Mouse (Mus musculus): ENCODE results near the gene Piwil4. TPM values are rescaled to one million over a fixed set of nuclear protein-coding genes. Genes with fewer than 3 reads are reported as not detected.

Gene Piwil4
- polyA plus RNA-seq, 1 experiment from 2014 or later, result not detected

DNA sequence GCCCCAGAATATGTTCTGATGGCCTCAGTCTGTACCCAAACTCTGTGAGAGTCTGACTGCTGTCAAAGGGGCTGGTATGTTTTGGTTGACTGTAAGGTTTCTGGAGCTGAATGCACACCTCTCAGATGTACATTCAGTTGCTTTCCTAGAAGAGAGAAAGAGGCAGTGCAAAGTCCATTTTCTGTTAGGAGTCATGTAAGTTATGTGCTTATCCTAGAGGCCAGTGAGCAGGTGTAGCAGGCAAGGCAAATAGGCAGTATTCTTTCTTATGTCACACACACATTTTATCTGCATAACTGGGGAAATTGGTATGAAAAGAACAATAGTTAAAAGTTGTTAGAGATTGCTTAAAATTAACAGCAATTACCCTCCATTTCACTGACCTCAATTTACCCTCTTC lies 13.4 kb upstream of the Piwil4 start:
- peaks cover 15% of the 10 kb centered on the region for H3K4me1 ChIP-seq
- no peak for DNase-seq (ENCODE audit: low spot score)
- no peak overlapping the region for H3K27ac ChIP-seq
- no peak overlapping the region for H3K4me3 ChIP-seq
- no peaks in the 10 kb centered on the region for H3K9me3 ChIP-seq
- H3K27me3 ChIP-seq (ENCODE audit: insufficient read depth, poor library complexity, severe bottlenecking), result peaks cover 27% of the 10 kb centered on the region
- H3K36me3 ChIP-seq, result no peaks in the 10 kb centered on the region

DNA sequence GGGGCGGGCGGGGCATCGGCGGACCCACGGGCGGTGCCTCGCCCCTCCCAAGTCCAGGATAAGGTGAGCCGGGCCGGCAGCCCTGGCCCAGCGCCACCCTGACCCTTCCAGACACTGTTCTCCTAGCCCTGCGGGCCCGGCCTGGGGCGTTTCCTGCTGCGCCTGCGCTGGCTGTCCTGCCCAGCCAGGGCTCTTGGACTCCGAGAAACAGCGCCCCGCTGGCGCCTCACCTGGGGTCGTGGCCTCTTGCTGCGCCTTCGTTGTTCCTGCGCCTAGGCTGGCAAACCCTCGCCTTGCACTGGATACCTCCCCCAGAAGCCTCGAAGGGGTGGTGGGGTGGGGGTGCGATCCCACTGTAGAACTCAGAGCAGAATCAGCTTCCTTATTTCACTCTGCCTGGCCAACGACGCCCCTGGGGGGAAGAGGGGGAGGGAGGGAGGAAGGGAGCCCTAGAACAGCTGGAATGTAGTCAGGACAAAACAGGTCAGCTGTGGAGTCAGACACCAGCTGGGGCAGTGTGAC lies 11.5 kb upstream of the Piwil4 start, which contains the start of gene Fut4:
Gene Fut4 (minus strand): TSS at position 393 of the 522 bp plus-strand sequence.
- under 1% methylated on average over 21 of the region's 28 CpGs for WGBS
- Histone ChIP-seq H3K36me3 (no peaks in the 10 kb centered on the region), H3K27ac (peak within 1 kb of the TSS; percentile 85), H3K27me3 (ENCODE audit: insufficient read depth, poor library complexity, severe bottlenecking) (peaks cover 27% of the 10 kb centered on the region), H3K4me3 (peak within 1 kb of the TSS; percentile 70), H3K9me3 (no peaks in the 10 kb centered on the region), H3K4me1 (peaks cover 15% of the 10 kb centered on the region)
- DNase-seq (ENCODE audit: low spot score), result no peak

DNA sequence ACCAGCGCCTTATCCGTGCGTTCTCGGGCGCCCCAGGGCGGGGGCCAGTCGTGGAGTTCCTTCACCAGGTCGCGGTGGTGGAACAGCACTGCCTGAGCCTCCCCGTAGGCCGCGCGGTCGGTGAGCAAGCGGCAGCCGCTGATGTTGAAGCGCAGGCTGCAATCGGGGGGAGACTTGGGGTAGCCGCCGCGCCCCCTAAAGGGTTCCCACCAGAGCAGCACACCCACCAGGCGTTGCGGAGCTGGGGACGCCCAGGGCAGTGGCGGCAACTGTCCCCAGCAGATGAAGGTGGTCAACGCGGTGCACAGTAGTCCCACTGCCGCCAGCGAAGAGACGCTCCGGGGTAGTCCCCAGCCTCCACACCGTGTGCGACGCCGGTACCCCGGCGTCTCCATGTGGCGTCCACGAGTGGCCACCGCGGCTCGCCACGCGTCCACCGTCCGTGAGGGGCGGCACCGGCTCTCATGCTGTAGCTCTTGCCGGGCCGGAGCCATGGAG lies 11.0 kb upstream of the Piwil4 start:
- DNase-seq (ENCODE audit: low spot score), result peak; percentile 81
- no peaks in the 10 kb centered on the region for H3K36me3 ChIP-seq
- H3K27ac ChIP-seq, result peak overlapping the region; percentile 85
- peaks cover 27% of the 10 kb centered on the region for H3K27me3 ChIP-seq (ENCODE audit: insufficient read depth, poor library complexity, severe bottlenecking)
- peaks cover 15% of the 10 kb centered on the region for H3K4me1 ChIP-seq
- 1% methylated on average over 48 of the region's 50 CpGs for WGBS
- no peaks in the 10 kb centered on the region for H3K9me3 ChIP-seq
- peak overlapping the region; percentile 70 for H3K4me3 ChIP-seq

DNA sequence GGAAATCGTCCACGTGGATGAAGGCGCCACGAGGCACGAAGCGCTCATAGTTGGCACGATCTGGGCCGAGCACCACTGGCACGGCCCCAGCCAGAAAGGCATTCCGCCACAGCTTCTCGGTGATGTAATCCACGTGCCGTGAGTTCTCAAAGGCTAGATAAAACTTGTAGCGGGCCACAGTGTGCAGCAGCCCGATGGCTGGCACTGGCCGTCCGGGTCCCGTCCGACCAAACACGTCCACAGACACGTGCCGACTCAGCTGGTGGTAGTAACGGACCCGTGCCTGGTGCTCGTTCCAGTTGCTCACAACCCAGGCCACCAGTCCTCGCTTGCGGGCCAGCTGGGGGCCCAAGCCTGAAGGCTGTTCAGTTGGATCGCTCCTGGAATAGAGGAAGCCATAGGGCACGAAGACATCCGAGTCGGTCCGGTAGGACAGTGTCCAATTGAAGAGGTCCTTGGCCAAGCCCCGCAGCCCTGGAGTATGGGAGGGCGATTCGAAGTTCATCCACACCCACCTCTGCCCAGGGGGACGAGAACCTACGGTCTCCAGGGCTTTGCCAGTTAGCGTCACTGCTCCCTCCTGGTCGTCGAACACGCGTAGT lies 10.5 kb upstream of the Piwil4 start:
- Histone ChIP-seq H3K36me3 (no peaks in the 10 kb centered on the region), H3K4me1 (peaks cover 15% of the 10 kb centered on the region), H3K27ac (peak overlapping the region; percentile 85), H3K27me3 (ENCODE audit: insufficient read depth, poor library complexity, severe bottlenecking) (peaks cover 27% of the 10 kb centered on the region), H3K9me3 (no peaks in the 10 kb centered on the region), H3K4me3 (peak overlapping the region; percentile 70)
- DNase-seq (ENCODE audit: low spot score), result peak; percentile 73
- WGBS, result 48% methylated on average over 42 of the region's 42 CpGs

DNA sequence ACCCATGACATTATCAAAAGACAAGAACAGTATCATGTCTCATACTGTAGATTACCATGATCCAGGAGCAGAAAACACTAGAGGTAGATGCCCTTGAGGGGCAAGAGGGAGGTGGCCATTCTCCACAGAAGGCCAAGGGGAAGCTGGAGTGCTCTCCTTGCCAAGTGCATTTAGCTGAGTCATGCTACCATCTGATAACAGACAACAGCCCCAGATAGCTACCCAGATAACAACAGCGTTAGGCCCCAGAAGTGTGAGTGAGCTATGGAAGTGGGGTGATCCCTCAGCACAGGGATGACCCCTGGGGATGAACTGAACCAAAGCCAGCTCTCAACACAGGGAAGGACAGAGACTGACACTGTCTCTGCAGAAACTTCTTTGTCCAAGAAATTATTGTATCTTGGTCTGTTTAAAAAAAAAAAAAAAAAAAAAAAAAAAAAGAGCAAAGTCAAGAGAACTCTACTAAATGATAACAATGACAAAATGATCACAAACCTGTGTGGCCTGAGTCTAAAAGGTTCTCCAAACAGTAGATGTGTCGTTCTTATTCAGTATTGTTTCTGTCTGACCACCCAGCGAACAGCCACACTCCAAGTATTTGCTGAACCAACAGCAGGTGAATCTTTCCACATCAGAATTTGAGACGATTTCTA lies 909 bp downstream of the Piwil4 start:
- H3K36me3 ChIP-seq, result no peaks in the 10 kb centered on the region
- DNase-seq (ENCODE audit: low spot score), result no peak
- WGBS, result 69% methylated on average over 4 of the region's 4 CpGs
- no peaks in the 10 kb centered on the region for H3K9me3 ChIP-seq
- no peak overlapping the region for H3K4me3 ChIP-seq
- no peaks in the 10 kb centered on the region for H3K4me1 ChIP-seq
- H3K27ac ChIP-seq, result no peak overlapping the region
- H3K27me3 ChIP-seq (ENCODE audit: insufficient read depth, poor library complexity, severe bottlenecking), result 0 out of 2 replicates have a peak, but pooled peaks cover 3% of the 10 kb centered on the region

DNA sequence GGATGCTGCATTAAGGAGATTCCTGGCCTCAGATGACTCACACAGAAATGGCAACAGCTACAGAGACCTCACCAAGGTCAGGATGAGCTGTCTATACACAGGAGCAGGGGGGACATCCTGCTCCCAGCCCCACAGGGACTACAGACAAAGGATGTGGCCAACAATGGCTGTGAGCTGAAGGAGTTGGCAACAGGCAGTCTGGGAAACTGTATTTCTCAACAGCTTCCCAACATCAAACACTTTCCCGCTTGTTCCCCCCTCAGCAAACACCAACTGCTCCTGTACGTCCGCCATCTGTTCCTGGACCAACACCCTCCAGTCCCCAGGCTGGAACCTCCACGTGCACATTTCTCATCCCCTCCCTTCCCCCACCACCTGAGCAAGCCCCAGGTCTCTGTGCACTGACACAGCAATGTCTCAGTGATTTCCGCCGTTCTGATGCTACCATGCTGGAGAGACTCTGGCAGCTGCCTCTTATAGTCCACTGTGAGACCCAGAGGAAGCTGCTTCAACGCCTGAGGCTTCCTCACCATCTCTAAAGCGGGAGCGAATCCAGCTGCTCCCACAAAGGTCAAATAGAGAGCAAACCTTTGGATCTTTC lies 9.5 kb downstream of the Piwil4 start:
- peaks cover 7% of the 10 kb centered on the region; the same call in 1 of the 2 replicates for H3K4me1 ChIP-seq
- DNase-seq (ENCODE audit: low spot score), result no peak
- H3K4me3 ChIP-seq, result no peak overlapping the region
- no peaks in the 10 kb centered on the region for H3K9me3 ChIP-seq
- H3K27ac ChIP-seq, result 0 out of 2 replicates have a peak overlapping the region, but pooled peaks have one; percentile 36
- H3K27me3 ChIP-seq (ENCODE audit: insufficient read depth, poor library complexity, severe bottlenecking), result no peaks in the 10 kb centered on the region
- H3K36me3 ChIP-seq, result no peaks in the 10 kb centered on the region
- WGBS, result 61% methylated on average over 9 of the region's 9 CpGs

DNA sequence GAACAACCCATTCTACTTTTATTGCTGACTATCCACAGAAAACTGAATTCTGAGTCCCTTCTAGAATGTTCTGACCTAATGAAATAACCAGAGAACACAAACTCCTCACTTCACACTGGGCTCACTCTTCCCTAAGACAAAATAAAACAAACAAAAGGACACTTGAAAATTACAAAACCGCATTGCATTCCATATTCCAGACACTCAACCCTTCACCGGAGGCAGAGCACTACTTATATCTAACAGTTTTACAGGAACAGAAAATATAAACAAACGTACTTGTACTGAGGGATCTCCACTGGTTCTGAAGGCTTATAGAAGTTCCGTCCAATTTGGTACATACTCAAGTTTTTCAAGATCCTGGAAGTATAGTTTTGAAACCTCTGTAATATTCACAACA lies 12.2 kb downstream of the Piwil4 start:
- Histone ChIP-seq H3K27me3 (ENCODE audit: insufficient read depth, poor library complexity, severe bottlenecking) (no peaks in the 10 kb centered on the region), H3K4me3 (no peak overlapping the region), H3K36me3 (no peaks in the 10 kb centered on the region), H3K4me1 (peaks cover 7% of the 10 kb centered on the region; the same call in 1 of the 2 replicates), H3K9me3 (no peaks in the 10 kb centered on the region), H3K27ac (no peak overlapping the region)
- no peak for DNase-seq (ENCODE audit: low spot score)
- 78% methylated on average over 4 of the region's 4 CpGs for WGBS

DNA sequence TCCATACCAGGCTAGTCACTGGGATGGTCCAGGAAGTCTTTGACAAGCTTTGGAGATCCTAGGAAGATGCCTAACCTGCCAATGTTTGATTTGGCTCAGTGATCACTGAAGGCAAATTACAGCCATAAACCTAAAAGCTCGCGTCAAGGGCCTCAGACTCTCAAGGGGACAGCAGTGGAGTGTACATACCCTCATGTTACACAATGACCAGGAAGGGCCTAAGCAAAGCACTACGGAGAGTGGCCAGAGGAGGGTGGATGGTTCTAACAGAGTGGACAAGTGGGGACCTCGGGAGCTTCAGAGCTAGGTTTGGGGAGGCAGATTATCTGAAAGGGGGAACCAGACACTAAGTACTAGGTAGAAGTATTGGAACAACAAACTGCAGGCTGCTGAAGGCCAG lies 13.9 kb downstream of the Piwil4 start:
- no peak overlapping the region for H3K4me3 ChIP-seq
- H3K27me3 ChIP-seq (ENCODE audit: insufficient read depth, poor library complexity, severe bottlenecking), result no peaks in the 10 kb centered on the region; the same call in 1 of the 2 replicates
- 87% methylated on average over 4 of the region's 4 CpGs for WGBS
- peaks cover 7% of the 10 kb centered on the region; the same call in 1 of the 2 replicates for H3K4me1 ChIP-seq
- no peaks in the 10 kb centered on the region for H3K9me3 ChIP-seq
- no peaks in the 10 kb centered on the region for H3K36me3 ChIP-seq
- H3K27ac ChIP-seq, result no peak overlapping the region
- no peak for DNase-seq (ENCODE audit: low spot score)

DNA sequence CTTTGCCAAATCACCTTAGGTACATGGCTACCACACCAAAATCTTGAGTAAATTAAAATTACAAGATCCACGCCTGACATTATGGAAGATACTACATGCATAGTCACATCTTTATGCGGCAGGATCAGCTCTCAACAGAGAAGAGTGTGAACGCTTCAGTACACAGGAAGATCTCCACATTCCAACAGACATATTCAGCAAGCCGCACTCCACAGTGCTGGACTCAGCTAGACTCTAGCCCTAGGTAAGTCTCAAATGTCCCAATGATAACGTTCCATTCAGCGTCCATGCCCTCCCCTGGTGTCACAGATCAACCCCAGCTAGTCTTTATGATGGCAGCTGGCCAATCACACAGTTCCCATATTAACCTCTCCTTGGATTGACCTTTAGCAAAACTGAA lies 14.5 kb downstream of the Piwil4 start:
- DNase-seq (ENCODE audit: low spot score), result no peak
- no peaks in the 10 kb centered on the region for H3K36me3 ChIP-seq
- peaks cover 3% of the 10 kb centered on the region; the same call in 1 of the 2 replicates for H3K4me1 ChIP-seq
- no peaks in the 10 kb centered on the region for H3K9me3 ChIP-seq
- WGBS, result 83% methylated on average over 6 of the region's 6 CpGs
- no peak overlapping the region for H3K4me3 ChIP-seq
- H3K27ac ChIP-seq, result no peak overlapping the region
- H3K27me3 ChIP-seq (ENCODE audit: insufficient read depth, poor library complexity, severe bottlenecking), result no peaks in the 10 kb centered on the region; the same call in 1 of the 2 replicates

DNA sequence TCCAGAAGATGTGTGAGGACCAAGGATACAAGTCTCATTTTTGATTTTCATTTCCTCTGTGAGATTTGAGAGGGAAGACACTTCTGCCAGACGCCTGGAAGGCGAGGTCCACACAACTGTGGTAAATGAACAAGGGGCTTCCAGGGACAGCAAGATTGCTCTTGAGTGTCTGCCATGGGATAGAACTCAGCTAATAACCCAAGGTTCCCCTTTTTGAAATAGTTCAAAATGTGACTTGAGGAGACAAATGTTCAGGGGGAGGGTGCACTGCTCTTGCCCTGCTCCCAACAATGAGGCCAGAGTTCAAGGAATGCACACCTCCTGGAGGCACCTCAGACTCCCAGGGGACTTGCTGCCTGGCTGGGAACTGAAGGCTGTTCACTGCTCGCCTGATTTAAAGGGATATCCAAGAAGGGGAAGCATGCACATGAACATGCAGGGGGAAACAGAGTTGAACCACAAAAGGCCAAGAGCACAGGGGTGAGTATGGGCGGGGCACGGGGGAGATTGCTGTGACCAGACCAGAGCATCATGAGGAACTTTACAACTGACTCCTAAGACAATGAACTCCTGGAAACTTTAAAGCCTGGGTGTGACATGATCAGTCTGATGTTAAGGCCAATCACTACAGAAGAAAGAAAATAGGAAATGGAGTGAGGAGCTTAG lies 15.6 kb downstream of the Piwil4 start:
- Histone ChIP-seq H3K9me3 (no peaks in the 10 kb centered on the region), H3K4me1 (no peaks in the 10 kb centered on the region), H3K4me3 (no peak overlapping the region), H3K36me3 (no peaks in the 10 kb centered on the region), H3K27ac (no peak overlapping the region), H3K27me3 (ENCODE audit: insufficient read depth, poor library complexity, severe bottlenecking) (no peaks in the 10 kb centered on the region; the same call in 1 of the 2 replicates)
- no peak for DNase-seq (ENCODE audit: low spot score)
- WGBS, result 68% methylated on average over 5 of the region's 5 CpGs

DNA sequence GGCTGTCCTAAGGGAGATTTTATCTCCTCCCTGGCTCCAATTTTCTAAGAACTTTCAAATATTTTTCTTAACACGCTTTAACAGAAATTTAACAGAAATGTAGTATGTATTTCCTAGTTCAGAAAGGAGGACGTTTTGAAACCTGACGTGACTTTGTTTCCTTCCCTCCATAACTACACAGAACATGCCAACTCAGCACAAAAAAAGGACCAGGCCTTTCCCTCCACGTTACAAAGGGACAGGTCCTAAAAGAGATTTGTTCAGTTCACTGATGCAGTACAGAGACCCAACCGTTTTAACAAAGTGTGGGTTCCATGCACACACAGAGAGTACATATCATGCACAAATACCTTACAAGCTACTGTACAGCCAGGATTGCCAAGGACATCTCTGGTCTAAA lies 18.9 kb downstream of the Piwil4 start:
- H3K9me3 ChIP-seq, result no peaks in the 10 kb centered on the region
- H3K36me3 ChIP-seq, result no peaks in the 10 kb centered on the region
- 76% methylated on average over 5 of the region's 5 CpGs for whole genome bisulfite sequencing
- no peak for DNase-seq (ENCODE audit: low spot score)
- peaks cover 4% of the 10 kb centered on the region for H3K4me1 ChIP-seq
- H3K4me3 ChIP-seq, result no peak overlapping the region
- H3K27me3 ChIP-seq (ENCODE audit: insufficient read depth, poor library complexity, severe bottlenecking), result no peaks in the 10 kb centered on the region; the same call in 1 of the 2 replicates
- no peak overlapping the region for H3K27ac ChIP-seq

DNA sequence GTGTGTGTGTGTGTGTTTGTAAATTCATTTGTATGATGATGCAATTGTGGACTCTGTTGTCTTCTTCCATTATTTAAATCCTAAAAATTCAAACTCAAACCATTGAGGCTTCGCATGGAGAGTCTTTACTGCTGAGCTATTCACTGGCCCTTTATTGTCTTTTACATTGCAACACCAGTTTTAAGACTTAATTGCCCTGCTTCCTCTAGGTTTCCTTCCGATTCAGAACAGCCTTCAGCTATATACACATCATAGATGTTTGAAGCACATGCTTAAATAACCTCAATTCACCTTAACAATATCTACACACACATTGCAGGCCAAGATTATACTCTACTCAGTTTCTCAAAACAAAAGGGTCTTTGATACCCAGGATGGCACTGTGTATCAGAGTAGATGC lies 20.1 kb downstream of the Piwil4 start:
- 65% methylated on average over 2 of the region's 2 CpGs for WGBS
- no peaks in the 10 kb centered on the region for H3K36me3 ChIP-seq

More for the DNA sequence above, 20.1 kb downstream of the Piwil4 start:
- no peaks in the 10 kb centered on the region for H3K9me3 ChIP-seq
- H3K27me3 ChIP-seq (ENCODE audit: insufficient read depth, poor library complexity, severe bottlenecking), result no peaks in the 10 kb centered on the region; the same call in 1 of the 2 replicates
- no peak overlapping the region for H3K4me3 ChIP-seq
- no peak overlapping the region for H3K27ac ChIP-seq
- DNase-seq (ENCODE audit: low spot score), result no peak
- peaks cover 4% of the 10 kb centered on the region for H3K4me1 ChIP-seq

Measured in heart, embryonic 10.5 days (tissue).